Mouse (Mus musculus): ENCODE measurements at regions not wholly inside any gene's neighbourhood (a gene's known extent, or its start where the extent isn't known, plus 50 kb on each side); places are given as distances from the start of the nearest gene placed in this dataset.

DNA sequence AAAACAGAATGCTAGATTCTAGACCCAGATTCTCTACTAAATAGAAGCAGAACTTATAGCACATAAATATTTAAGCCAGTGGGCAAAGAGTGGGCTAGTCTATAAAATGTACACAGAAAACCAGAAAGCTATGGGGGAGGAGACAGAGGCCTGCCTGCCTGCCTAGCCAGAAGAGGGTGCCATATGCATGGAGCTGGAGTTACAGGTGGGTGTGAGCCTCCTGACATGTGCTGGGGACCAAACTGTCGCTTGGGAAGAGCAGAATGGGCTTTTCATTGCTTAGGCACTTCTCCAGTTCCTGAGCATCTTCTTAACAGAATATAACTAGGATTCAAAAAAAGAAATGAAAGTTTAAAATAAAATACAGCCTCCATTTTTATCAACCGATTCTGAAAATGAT lies 200.8 kb downstream of the Rap2a start:
- TF ChIP-seq POLR2A (IDR thresholded peaks at IDR 0.05; ENCODE audit: insufficient read depth, low read depth, low read length) (no peak), EP300 (IDR thresholded peaks at IDR 0.05; ENCODE audit: insufficient read depth, low read depth, low read length) (no peak), CTCF (IDR thresholded peaks at IDR 0.05) (no peak)

Data from heart, adult 2 months (tissue).